Mouse (Mus musculus): ENCODE measurements at regions not wholly inside any gene's neighbourhood (a gene's known extent, or its start where the extent isn't known, plus 50 kb on each side); places are given as distances from the start of the nearest gene placed in this dataset.

DNA sequence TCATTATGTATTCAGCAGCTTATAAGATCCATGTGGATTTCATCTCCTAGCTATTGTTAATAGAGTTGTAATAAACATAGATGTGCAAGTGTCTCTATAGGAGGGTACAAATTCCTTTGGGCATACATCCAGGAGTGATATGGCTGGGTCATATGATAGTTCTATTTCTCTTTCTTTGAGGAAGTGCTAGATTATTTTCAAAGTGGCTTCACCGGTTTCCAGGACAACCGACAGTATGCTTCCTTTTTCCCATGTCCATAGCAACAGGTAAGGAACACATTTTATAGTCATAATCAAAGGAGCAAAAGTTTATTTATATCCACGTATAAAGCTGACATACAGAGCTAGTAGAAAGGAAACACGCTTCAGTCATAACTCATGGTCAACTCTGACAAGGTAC is 710.2 kb upstream of the Tenm4 start:
- Histone ChIP-seq H3K4me2 (ENCODE audit: low read depth, low read length) (no peak overlapping the region), H3K36me3 (replicated peaks; ENCODE audit: control insufficient read depth, insufficient read depth, low read depth, low read length) (no peaks in the 10 kb centered on the region), H3K9me3 (replicated peaks; ENCODE audit: control insufficient read depth, low read length) (no peaks in the 10 kb centered on the region), H3K4me1 (ENCODE audit: control insufficient read depth, insufficient read depth, low read length) (no peaks in the 10 kb centered on the region), H3K4me3 (ENCODE audit: low read depth, low read length) (no peak overlapping the region), H3K9ac (replicated peaks; ENCODE audit: low read length) (no peak overlapping the region), H3K27me3 (ENCODE audit: control insufficient read depth, insufficient read depth, low read length) (no peaks in the 10 kb centered on the region), H3K27ac (replicated peaks; ENCODE audit: low read depth, low read length) (no peak overlapping the region)
- DNase-seq (ENCODE audit: low spot score) (no peak), ATAC-seq (replicated peaks; ENCODE audit: insufficient number of reproducible peaks, low FRiP score, low TSS enrichment, low read depth) (no peak)
- WGBS = 88% methylated on average over 4 of the region's 4 CpGs

DNA sequence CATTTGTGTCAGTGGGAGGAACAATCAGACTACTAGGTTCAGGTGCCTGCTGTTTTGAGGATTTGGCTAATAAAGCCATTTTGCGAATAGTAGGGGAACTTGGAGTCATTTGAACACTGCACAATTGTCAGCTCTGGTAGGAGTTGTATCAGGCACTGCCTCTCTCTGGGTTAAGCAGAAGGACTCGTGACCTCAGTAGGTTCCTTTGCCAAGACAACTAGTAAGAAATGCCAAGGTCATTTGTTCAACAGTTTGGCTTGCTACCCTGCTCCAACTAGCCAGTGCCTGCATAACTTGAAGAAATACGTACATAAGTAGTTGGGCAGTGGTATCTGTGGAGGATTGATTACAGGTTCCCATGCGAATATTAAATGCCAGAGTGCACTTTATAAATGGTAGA is 705.5 kb upstream of the Tenm4 start:
- no peak overlapping the region for H3K4me2 ChIP-seq (ENCODE audit: low read depth, low read length)
- no peak overlapping the region for H3K27ac ChIP-seq (replicated peaks; ENCODE audit: low read depth, low read length)
- no peaks in the 10 kb centered on the region for H3K9me3 ChIP-seq (replicated peaks; ENCODE audit: control insufficient read depth, low read length)
- no peak overlapping the region for H3K4me3 ChIP-seq (ENCODE audit: low read depth, low read length)
- no peaks in the 10 kb centered on the region for H3K36me3 ChIP-seq (replicated peaks; ENCODE audit: control insufficient read depth, insufficient read depth, low read depth, low read length)
- no peak overlapping the region for H3K9ac ChIP-seq (replicated peaks; ENCODE audit: low read length)
- ATAC-seq (replicated peaks; ENCODE audit: insufficient number of reproducible peaks, low FRiP score, low TSS enrichment, low read depth) = no peak
- DNase-seq (ENCODE audit: low spot score) = no peak
- no peaks in the 10 kb centered on the region for H3K4me1 ChIP-seq (ENCODE audit: control insufficient read depth, insufficient read depth, low read length)
- no peaks in the 10 kb centered on the region for H3K27me3 ChIP-seq (ENCODE audit: control insufficient read depth, insufficient read depth, low read length)
- WGBS = 86% methylated on average over 4 of the region's 4 CpGs

DNA sequence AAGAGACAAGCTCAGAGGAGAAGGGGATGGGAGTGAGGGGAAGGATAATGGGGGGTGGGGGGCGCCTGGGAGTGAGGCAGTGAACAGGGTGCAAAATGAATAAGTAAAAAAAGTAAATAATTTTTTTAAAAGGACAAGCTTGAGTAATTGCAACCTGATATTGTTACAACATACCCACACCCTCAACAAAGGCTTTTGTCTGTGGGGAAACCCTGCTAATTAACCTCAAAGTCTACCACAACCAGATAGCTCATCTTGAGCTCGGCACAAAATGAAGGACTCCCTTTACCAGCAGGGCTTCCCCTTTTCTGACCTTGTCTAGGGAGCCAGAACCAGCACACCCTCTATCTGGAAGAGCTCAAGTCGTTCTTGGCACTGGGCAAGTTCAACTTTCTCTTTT is 704.0 kb upstream of the Tenm4 start:
- H3K9ac ChIP-seq (replicated peaks; ENCODE audit: low read length) = no peak overlapping the region
- H3K27me3 ChIP-seq (ENCODE audit: control insufficient read depth, insufficient read depth, low read length) = no peaks in the 10 kb centered on the region
- 33% methylated on average over 3 of the region's 3 CpGs for WGBS
- H3K9me3 ChIP-seq (replicated peaks; ENCODE audit: control insufficient read depth, low read length) = no peaks in the 10 kb centered on the region
- no peaks in the 10 kb centered on the region for H3K36me3 ChIP-seq (replicated peaks; ENCODE audit: control insufficient read depth, insufficient read depth, low read depth, low read length)
- no peaks in the 10 kb centered on the region for H3K4me1 ChIP-seq (ENCODE audit: control insufficient read depth, insufficient read depth, low read length)
- ATAC-seq (replicated peaks; ENCODE audit: insufficient number of reproducible peaks, low FRiP score, low TSS enrichment, low read depth) (no peak), DNase-seq (ENCODE audit: low spot score) (no peak)
- H3K27ac ChIP-seq (replicated peaks; ENCODE audit: low read depth, low read length) = no peak overlapping the region
- H3K4me3 ChIP-seq (ENCODE audit: low read depth, low read length) = no peak overlapping the region
- no peak overlapping the region for H3K4me2 ChIP-seq (ENCODE audit: low read depth, low read length)

DNA sequence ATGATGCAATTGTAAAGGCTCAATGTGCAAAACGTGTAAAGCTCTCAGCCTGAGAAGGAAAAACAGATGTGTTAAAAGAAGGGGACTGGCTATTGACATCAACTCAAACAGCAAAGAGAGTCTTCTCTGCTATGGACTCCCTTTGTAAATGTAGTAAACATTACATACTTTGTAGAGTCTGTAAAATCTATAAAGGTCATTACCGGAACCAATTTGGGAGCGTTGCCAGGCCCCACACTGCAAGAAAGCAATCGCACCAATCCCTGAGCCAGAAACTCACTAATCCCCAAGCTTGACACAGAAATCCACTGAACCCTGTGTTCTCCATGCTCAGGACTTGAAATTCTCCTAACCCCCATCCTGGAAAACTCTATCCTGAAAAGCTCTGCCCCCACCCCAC is 697.2 kb upstream of the Tenm4 start:
- no peak overlapping the region for H3K9ac ChIP-seq (replicated peaks; ENCODE audit: low read length)
- no peaks in the 10 kb centered on the region for H3K4me1 ChIP-seq (ENCODE audit: control insufficient read depth, insufficient read depth, low read length)
- H3K36me3 ChIP-seq (replicated peaks; ENCODE audit: control insufficient read depth, insufficient read depth, low read depth, low read length) = no peaks in the 10 kb centered on the region
- no peak overlapping the region for H3K4me3 ChIP-seq (ENCODE audit: low read depth, low read length)
- no peaks in the 10 kb centered on the region for H3K27me3 ChIP-seq (ENCODE audit: control insufficient read depth, insufficient read depth, low read length)
- no peaks in the 10 kb centered on the region for H3K9me3 ChIP-seq (replicated peaks; ENCODE audit: control insufficient read depth, low read length)
- ATAC-seq (replicated peaks; ENCODE audit: insufficient number of reproducible peaks, low FRiP score, low TSS enrichment, low read depth) (no peak), DNase-seq (ENCODE audit: low spot score) (no peak)
- no peak overlapping the region for H3K27ac ChIP-seq (replicated peaks; ENCODE audit: low read depth, low read length)
- WGBS = 87% methylated on average over 4 of the region's 4 CpGs
- H3K4me2 ChIP-seq (ENCODE audit: low read depth, low read length) = no peak overlapping the region

DNA sequence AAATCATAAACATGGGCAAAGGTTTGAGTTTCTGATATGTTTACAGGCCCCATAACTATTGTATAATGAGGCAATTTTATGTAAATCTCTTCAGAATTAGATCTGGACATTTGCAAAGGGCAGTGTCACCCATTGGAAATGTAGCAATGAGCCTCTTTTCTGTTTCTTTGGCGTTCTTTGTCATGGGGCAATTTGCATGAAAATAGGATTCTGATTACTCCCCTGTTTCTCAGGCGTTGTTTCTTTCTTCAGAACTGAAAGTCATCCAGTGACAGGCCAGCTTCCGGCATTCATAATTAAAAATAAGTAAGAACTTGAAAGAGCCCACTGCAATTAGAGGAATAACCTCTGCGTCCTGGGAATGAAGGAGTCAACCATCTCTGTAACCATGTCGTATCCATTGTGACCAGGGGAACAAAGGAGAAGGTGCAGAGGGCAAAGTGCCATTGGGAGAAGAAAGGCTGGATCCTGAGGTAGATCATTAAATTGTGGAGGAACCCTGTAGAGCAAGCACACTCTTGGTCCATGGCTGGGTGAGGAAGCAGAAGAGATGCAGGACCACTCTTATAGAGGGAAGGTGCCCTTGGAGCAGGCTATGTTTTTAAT is 690.8 kb upstream of the Tenm4 start:
- no peaks in the 10 kb centered on the region for H3K4me1 ChIP-seq (ENCODE audit: control insufficient read depth, insufficient read depth, low read length)
- DNase-seq (ENCODE audit: low spot score) = no peak
- WGBS = 46% methylated on average over 5 of the region's 5 CpGs
- no peak overlapping the region for H3K9ac ChIP-seq (replicated peaks; ENCODE audit: low read length)
- H3K4me2 ChIP-seq (ENCODE audit: low read depth, low read length) = no peak overlapping the region
- ATAC-seq (replicated peaks; ENCODE audit: insufficient number of reproducible peaks, low FRiP score, low TSS enrichment, low read depth) = no peak
- H3K36me3 ChIP-seq (replicated peaks; ENCODE audit: control insufficient read depth, insufficient read depth, low read depth, low read length) = no peaks in the 10 kb centered on the region
- no peaks in the 10 kb centered on the region for H3K27me3 ChIP-seq (ENCODE audit: control insufficient read depth, insufficient read depth, low read length)
- no peaks in the 10 kb centered on the region for H3K9me3 ChIP-seq (replicated peaks; ENCODE audit: control insufficient read depth, low read length)
- H3K27ac ChIP-seq (replicated peaks; ENCODE audit: low read depth, low read length) = no peak overlapping the region
- H3K4me3 ChIP-seq (ENCODE audit: low read depth, low read length) = no peak overlapping the region

DNA sequence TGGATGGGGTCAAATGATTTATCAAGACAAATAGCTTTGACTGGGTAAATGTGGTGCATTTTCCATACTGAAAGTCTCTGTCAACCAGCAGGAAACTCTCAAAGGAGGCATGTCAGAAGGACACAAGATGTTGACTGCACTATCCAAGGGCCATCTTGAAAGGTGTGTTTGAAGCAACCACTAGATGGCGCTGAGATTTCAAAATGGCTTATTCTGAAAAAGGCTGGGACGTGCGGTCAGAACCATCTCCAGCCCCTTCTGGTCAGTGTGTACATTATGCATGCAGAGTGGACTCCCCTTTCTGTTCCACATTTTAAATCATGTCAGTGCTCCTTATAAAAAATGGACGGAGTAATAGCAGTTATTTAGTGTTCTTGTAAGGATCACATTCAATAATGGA is 681.4 kb upstream of the Tenm4 start:
- Histone ChIP-seq H3K27me3 (ENCODE audit: control insufficient read depth, insufficient read depth, low read length) (no peaks in the 10 kb centered on the region), H3K27ac (replicated peaks; ENCODE audit: low read depth, low read length) (no peak overlapping the region), H3K4me2 (ENCODE audit: low read depth, low read length) (no peak overlapping the region), H3K4me3 (ENCODE audit: low read depth, low read length) (no peak overlapping the region), H3K4me1 (ENCODE audit: control insufficient read depth, insufficient read depth, low read length) (no peaks in the 10 kb centered on the region), H3K36me3 (replicated peaks; ENCODE audit: control insufficient read depth, insufficient read depth, low read depth, low read length) (no peaks in the 10 kb centered on the region), H3K9ac (replicated peaks; ENCODE audit: low read length) (no peak overlapping the region), H3K9me3 (replicated peaks; ENCODE audit: control insufficient read depth, low read length) (no peaks in the 10 kb centered on the region)
- 9% methylated on average over 4 of the region's 4 CpGs for WGBS
- ATAC-seq (replicated peaks; ENCODE audit: insufficient number of reproducible peaks, low FRiP score, low TSS enrichment, low read depth) (peak; percentile 56), DNase-seq (ENCODE audit: low spot score) (peak; percentile 86)

DNA sequence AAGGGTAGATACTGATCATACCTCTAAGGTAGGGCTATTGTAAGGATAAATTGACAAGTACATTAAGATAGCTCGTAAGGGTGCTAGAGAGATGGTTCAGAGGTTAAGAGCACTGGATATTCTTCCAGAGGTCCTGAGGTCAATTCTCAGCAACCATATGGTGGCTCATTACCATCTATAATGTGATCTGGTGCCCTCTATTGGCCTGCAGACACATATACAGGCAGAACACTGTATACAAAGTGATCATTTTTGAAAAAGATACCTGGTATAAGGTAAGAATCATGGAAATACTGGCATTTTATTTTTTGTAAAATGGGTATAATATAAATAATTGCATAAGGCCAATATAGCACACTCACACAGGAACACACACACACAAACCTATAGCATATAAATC is 676.3 kb upstream of the Tenm4 start:
- no peak overlapping the region for H3K9ac ChIP-seq (replicated peaks; ENCODE audit: low read length)
- H3K27me3 ChIP-seq (ENCODE audit: control insufficient read depth, insufficient read depth, low read length) = no peaks in the 10 kb centered on the region
- H3K27ac ChIP-seq (replicated peaks; ENCODE audit: low read depth, low read length) = no peak overlapping the region
- H3K36me3 ChIP-seq (replicated peaks; ENCODE audit: control insufficient read depth, insufficient read depth, low read depth, low read length) = no peaks in the 10 kb centered on the region
- no peak overlapping the region for H3K4me3 ChIP-seq (ENCODE audit: low read depth, low read length)
- no peak overlapping the region for H3K4me2 ChIP-seq (ENCODE audit: low read depth, low read length)
- no peaks in the 10 kb centered on the region for H3K4me1 ChIP-seq (ENCODE audit: control insufficient read depth, insufficient read depth, low read length)
- ATAC-seq (replicated peaks; ENCODE audit: insufficient number of reproducible peaks, low FRiP score, low TSS enrichment, low read depth) (no peak), DNase-seq (ENCODE audit: low spot score) (no peak)
- 69% methylated on average over 1 of the region's 1 CpGs for WGBS
- no peaks in the 10 kb centered on the region for H3K9me3 ChIP-seq (replicated peaks; ENCODE audit: control insufficient read depth, low read length)

DNA sequence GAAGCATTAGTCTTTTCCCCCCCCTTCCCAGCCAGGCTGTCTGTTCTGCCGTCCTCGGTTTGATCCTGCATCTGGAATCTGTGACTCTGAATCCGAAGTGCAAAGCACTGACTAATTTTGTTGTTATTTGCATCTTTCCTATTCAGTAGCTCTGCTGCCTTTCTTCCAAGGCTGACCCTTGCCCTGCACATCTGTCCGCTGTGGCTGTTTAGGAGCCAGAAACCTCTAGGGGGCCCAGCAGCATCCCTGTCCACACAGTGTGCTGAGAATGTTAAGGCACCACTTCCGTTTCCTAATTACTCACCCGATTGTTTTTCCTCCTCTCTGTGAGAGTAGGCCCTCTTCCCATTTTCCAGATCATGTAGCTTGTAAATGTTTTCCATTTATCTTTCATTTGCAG is 668.1 kb upstream of the Tenm4 start:
- no peak overlapping the region for H3K27ac ChIP-seq (replicated peaks; ENCODE audit: low read depth, low read length)
- H3K36me3 ChIP-seq (replicated peaks; ENCODE audit: control insufficient read depth, insufficient read depth, low read depth, low read length) = no peaks in the 10 kb centered on the region

More for the DNA sequence above, 668.1 kb upstream of the Tenm4 start:
- Histone ChIP-seq H3K4me3 (ENCODE audit: low read depth, low read length) (no peak overlapping the region), H3K4me2 (ENCODE audit: low read depth, low read length) (no peak overlapping the region), H3K9me3 (replicated peaks; ENCODE audit: control insufficient read depth, low read length) (no peaks in the 10 kb centered on the region), H3K27me3 (ENCODE audit: control insufficient read depth, insufficient read depth, low read length) (no peaks in the 10 kb centered on the region), H3K9ac (replicated peaks; ENCODE audit: low read length) (no peak overlapping the region), H3K4me1 (ENCODE audit: control insufficient read depth, insufficient read depth, low read length) (no peaks in the 10 kb centered on the region)
- 5% methylated on average over 6 of the region's 6 CpGs for WGBS
- peak; percentile 18 for DNase-seq (ENCODE audit: low spot score)
- ATAC-seq (replicated peaks; ENCODE audit: insufficient number of reproducible peaks, low FRiP score, low TSS enrichment, low read depth) = no peak
